Mouse (Mus musculus) G1E-ER4 (cell line): ENCODE data around the gene Rarres1. TPM values are rescaled to one million over a fixed set of nuclear protein-coding genes. Genes with fewer than 3 reads are reported as not detected.

Source experiments
- GATA1 ChIP-seq: IDR thresholded peaks from one replicate; pipeline ENCODE4 v1.8.0; 2012; ENCODE audit warnings: low read length, inconsistent platforms
- polyA plus RNA-seq: library from polyadenylated mRNA; stranded (reverse); fragments of >175 nt; gene quantifications from 2 replicates; pipeline ENCODE4 v1.2.3, GENCODE M21; 2012

Gene Rarres1
- polyA plus RNA-seq, 1 experiment, result not detected

GRCm38 (mm10) chr3:67499406-67499791 is 15.9 kb downstream of the Rarres1 start:
- TF ChIP-seq GATA1, result no peak

GRCm38 (mm10) chr3:67498773-67499405 is 16.4 kb downstream of the Rarres1 start:
- TF ChIP-seq GATA1, result no peak

- no peak for TF ChIP-seq GATA1
Observed at GRCm38 (mm10) chr3:67497998-67498397, 17.3 kb downstream of the Rarres1 start.

GRCm38 (mm10) chr3:67496310-67496709 is 19.0 kb downstream of the Rarres1 start:
- TF ChIP-seq GATA1, result no peak

- TF ChIP-seq GATA1, result no peak
Observed at GRCm38 (mm10) chr3:67493132-67493531, 22.2 kb downstream of the Rarres1 start.

GRCm38 (mm10) chr3:67492086-67492869 is 23.0 kb downstream of the Rarres1 start:
- no peak for TF ChIP-seq GATA1

DNA sequence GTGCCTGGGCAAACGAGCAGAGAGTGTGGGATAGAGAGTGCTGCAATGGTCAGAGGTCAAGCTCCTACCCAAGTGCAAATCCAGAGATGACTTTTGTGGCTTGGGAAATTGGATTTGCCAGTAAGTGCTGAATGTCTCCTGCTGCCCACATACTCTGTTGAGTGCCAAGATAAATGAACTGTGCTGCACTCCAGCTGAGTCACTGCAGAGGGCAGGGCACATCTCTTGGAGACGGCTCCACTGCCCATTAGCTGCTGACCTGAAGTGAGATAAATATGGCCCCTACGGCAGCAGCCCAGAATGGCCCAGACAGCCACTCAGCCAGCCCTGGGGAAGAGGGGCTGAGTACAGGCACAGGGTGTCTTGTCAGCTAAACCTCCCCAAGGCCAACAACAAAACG is 25.2 kb downstream of the Rarres1 start:
- no peak for TF ChIP-seq GATA1

GRCm38 (mm10) chr3:67485233-67485632 is 30.1 kb downstream of the Rarres1 start:
- no peak for TF ChIP-seq GATA1

DNA sequence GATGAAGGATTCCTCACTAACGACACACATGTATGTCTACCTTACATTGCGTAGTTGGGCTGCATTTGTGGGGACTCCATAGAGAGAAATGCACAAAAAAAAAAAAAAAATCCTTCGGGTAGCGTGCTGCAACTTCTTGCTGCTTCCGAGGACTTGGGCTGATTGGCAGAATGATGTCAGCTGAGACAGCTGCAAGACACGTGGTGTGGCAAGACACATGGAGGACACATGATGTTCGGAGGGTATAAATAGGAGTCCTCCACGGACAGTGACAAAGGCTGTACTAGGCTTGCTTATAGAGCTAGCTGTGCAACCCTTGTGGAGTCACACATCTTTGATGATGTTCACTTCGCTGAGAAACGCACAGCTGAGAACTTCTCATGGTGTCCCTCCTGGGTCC is 32.9 kb downstream of the Rarres1 start:
- no peak for TF ChIP-seq GATA1

DNA sequence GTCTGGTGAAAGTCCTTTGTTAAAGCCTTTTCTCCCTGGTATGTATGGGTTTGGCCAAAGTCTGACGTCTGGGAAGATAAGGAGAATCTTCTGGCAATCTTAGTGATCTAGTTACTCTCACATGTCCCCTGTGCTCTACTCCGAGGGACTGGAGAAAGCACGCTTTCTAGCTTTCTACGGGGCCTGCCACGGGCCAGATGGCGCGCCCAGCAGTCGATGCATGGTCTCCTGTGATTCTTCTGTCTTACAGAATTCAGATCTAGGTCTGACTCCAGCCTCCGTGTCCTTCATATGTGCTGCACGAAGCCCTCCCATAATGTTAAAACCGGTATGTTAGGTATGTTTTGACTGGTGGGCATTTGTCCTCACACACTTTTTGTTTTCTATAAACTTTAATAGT is 35.5 kb downstream of the Rarres1 start:
- TF ChIP-seq GATA1, result no peak

DNA sequence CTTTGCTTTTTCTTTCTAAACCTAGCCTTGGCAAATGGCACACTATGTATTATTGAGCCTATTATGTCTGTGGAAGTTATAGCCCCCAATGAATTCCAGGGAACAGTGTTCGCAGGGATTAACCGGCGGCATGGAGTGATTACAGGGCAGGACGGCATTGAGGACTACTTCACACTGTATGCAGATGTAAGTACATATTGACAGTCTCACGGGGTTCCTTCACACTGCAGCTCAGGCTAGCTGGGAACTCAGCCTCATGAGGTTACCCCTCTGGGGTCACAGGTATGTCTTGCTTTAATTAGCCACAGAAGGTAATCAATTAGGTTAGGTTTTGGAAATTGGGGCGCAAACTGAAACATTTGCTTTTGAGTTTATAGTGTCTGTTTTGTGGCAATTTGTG is 41.9 kb downstream of the Rarres1 start:
- TF ChIP-seq GATA1, result no peak

DNA sequence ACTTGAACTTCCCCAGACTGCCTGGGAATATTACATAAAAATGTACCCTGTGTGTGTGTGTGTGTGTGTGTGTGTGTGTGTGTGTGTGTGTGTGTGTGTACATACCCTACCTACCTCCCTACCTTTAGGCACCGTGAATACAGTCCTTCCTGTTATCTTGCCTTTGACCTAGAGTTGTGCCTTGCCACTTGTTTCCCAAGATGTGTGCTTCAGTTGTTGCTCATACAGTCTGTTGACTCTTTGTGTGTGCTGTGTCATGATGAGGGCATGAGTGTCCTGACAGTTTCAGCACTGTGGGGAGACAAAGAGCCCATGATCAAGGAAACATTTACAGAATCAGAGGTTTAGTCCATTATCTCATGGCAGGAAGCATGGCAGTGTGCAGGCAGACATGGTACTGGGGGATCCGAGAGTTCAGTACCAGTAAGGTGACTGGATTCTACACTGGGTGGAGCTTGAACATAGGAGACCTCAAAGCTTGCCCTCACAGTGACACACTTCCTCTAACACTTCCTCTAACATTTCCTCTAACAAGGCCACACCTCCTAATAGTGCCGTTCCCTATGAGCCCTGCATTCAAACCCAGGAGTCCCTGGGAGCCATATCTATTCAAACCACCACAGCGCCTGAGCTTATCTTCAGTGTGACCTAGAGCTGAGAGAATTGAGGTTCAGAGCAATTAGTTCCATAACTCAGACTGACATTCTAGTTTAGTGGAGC is 43.8 kb downstream of the Rarres1 start:
- no peak for TF ChIP-seq GATA1

DNA sequence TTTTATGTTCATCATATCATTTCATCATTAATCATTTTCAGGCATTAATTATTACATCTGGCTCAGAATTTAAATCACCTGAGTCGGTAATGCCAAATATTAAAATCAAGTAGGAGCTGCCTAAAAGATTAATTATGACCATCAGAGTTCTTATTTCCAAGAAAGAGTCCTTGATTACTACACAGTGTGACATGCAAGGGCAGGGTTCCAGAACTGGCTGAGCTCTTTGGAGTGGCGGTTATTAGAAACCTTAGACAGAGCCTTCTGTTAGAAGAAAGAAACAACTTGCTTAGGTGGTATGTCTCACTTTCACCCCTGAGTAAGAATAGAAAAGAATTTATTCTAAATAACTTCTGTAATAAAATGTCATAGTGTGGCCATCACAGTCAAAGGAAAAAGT is 48.0 kb downstream of the Rarres1 start:
- TF ChIP-seq GATA1, result no peak

- no peak for TF ChIP-seq GATA1
Observed at GRCm38 (mm10) chr3:67466576-67466975, 48.7 kb downstream of the Rarres1 start.

DNA sequence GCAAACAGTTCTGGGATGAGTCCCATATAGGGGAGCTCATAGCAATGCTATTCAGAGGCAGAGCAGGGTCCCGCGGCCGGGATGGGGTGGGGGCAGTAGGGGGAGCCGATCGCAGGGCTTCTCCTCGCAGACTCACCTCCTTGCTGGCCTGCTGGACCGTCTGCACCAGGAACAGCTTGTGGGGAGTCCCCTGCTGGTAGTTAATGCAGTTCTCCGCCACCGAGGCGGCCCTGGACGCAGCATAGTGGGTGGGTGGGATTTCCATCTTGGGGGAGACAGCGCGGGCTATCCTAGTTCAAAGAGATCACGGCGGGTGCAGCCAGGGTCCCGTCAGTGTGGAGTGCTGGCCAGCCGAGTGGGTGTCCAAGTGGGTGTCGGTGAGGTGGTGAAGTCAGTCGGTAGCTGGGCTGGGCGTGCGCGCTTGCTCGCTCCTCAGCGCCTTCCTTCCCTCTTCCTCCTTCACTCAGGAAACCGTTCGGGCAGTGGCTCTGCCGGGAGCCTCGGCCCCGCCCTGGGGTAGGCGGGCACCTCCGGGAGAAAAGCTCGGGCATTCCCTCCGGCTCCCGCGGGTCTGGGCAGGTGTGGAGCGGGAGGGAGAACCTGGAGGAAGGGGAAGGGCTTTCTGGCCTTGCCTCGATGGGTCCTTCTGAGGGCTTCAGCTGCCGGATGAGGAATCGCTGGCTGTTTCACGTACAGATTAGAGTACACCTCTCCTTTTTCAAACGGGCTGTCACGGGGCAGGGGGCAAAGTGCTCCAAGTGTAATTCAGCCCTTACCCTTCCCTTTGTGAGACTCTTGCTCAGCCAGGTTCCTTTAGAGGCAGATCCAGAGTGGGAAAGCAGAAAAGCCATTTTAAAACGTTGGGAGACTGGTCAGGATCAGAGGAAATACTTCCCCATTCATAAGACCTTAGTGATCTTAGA is 51.6 kb downstream of the Rarres1 start, which contains the start of gene Lxn:
Lxn (minus strand) TSS at position 477 of the 923 bp plus-strand sequence.
- TF ChIP-seq GATA1, result no peak

DNA sequence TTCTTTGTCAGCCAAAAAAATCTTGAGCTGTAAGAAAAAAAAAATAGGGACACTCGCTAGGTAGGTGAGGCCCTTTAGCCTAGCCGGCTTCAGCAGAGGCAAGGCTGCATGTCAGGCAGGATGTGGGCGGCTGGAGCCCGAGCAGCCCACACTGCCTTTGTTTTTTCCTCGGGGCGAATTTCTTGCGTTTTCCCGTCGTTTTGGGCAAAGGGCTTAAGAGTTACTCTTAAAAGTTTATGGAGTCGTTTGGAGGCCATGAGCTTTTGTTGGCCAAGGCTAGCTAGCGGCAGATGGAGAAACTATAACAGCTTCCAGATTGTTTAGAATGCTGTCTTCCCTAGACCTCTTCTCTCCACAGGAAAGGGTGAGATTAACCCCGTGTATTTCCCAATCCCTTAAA is 52.3 kb downstream of the Rarres1 start:
- TF ChIP-seq GATA1, result no peak
